Mouse (Mus musculus) kidney, adult 2 months (tissue): ENCODE measurements around the gene Itgb3.

Experiments used
- CTCF ChIP-seq: fragments of 200-500 bp; conservative IDR thresholded peaks from 2 replicates; pipeline ENCODE4 v1.5.1; 2011; ENCODE audit warnings: low read depth, mild to moderate bottlenecking, control low read depth, low read length, moderate library complexity, mixed read lengths; ENCODE audit not compliant: insufficient read depth, insufficient read length
- POLR2A ChIP-seq: fragments of 200-500 bp; IDR thresholded peaks from one replicate; pipeline ENCODE4 v1.6.1; 2011; ENCODE audit warnings: low read depth, low read length, control low read depth

DNA sequence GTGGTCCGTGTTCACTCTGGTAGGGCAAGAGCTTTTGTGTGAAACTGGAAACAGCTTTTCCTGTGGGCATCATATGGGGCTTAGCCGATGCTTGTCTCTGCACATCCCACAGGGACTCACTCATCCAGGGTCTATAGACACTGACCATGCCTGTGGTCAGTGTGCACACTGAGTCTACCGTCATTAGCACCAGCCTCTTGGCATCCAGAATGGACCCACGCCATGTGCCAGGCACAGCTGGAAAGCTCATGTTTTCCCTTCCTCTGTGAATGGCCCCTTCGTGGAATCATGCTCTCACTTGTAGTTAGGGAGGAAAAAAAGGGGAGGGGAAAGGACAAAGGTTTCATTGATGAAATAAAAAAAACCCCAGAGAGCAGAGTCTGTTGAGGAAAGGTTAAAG, 30.2 kb downstream of the Itgb3 start:
- no peak for TF ChIP-seq CTCF
- TF ChIP-seq POLR2A: no peak
